Comparison of ENCODE assay signal across 16 mouse cellular contexts in the genomic region with DNA sequence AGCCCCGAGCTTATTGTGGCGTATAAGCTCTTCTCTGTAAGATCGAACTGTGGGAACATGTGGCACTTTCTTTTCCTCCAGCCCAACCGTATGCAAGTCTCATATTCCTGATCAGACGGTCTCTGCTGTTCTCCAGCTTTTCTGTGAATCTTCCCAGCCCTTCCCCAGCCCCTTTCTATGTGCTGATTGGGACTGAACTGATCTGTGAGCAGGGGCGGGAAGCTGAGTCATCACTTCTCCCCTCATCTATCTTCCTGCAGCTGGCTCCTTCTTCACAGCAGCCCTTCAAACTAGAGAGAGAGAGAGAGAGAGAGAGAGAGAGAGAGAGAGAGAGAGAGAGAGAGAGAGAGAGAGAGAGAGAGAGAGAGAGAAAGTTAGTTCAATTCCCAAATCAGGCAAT.
"Had no signal": no experiment of that assay in that cellular context is flagged by ENCODE, and none has a peak within 500 bp of the region (broad histone marks: within the 10 kb centered on the region; RNA-seq: fewer than 3 reads in every experiment).

No protein-coding gene starts in this region.

- ATAC-seq: intestine, postnatal 0 days had no signal

- H3K4me1 ChIP-seq: limb, embryonic 13.5 days; liver, embryonic 13.5 days had no signal

- H3K9me3 ChIP-seq: limb, embryonic 13.5 days; liver, embryonic 13.5 days had no signal

- H3K36me3 ChIP-seq: limb, embryonic 13.5 days; liver, embryonic 13.5 days had no signal

- H3K4me3 ChIP-seq: layer of hippocampus, adult 2 months; limb, embryonic 13.5 days; liver, embryonic 13.5 days had no signal

- H3K27me3 ChIP-seq: limb, embryonic 13.5 days; liver, embryonic 13.5 days had no signal

- DNase-seq: kidney, adult 2 months; kidney, postnatal 25 days; left cerebral cortex, postnatal 4 days; liver, embryonic 13.5 days; lung, adult 2 months; lung, postnatal 4 days; midbrain, embryonic 14.5 days; right cerebral cortex, postnatal 14 days; right cerebral cortex, postnatal 4 days; thymus, postnatal 25 days had no signal

- H3K27ac ChIP-seq: kidney, postnatal 0 days; layer of hippocampus, adult 2 months; limb, embryonic 13.5 days; liver, embryonic 13.5 days; stomach, postnatal 0 days had no signal

- H3K9ac ChIP-seq: limb, embryonic 13.5 days; liver, embryonic 13.5 days had no signal

- H3K4me2 ChIP-seq: limb, embryonic 13.5 days; liver, embryonic 13.5 days; midbrain, embryonic 11.5 days had no signal
